Mouse (Mus musculus) forelimb bud, embryonic 11.5 days (tissue): ENCODE results near the gene Upk3bl.
"Not testable (repeated sequence)": the region's sequence is repeated elsewhere in the genome, so short reads cannot be mapped to it uniquely, and the experiment has no call there.

Experiments used
- DNase-seq: peaks from one replicate; pipeline ENCODE4 v3.0.0-alpha.2; 2012; ENCODE audit warnings: low read depth, low spot score

The Upk3bl gene

DNA sequence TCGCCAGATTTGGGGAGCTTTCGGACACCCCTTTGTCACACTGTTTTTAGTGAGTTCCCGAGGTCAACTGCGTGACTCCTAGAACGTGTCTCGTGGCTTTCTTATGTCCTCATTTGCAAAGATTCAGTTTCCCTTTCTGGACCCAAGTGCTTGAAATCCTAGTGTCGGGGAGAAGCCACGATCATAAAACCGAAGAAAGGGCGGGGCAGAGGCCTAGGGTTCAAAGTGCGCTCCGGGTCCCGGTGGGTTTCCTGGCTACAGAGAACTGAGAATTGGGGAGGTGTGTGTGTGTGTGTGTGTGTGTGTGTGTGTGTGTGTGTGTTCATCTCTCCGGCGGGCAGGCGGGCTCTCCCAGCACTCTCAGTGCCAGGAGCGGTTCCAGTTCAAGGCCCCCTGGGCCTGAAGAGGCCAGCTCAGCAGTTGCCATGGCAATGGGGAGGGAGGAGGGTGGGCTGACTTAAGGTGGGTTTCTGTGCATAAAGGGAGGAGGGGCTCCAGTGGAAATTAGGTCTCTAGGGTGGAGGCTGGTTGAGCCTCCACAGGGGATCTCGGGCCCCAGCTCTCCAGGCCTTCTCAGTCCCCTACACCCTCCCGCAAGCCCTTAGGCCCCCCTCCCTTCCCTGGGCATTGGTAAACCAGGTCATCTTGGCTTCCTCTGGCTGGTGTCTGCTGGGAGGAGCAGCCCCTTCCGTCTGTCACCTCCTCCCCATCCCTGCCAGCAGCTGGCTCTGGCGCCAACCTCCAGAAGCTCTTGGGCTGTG is 30.8 kb downstream of the Upk3bl start:
- no peak for DNase-seq

DNA sequence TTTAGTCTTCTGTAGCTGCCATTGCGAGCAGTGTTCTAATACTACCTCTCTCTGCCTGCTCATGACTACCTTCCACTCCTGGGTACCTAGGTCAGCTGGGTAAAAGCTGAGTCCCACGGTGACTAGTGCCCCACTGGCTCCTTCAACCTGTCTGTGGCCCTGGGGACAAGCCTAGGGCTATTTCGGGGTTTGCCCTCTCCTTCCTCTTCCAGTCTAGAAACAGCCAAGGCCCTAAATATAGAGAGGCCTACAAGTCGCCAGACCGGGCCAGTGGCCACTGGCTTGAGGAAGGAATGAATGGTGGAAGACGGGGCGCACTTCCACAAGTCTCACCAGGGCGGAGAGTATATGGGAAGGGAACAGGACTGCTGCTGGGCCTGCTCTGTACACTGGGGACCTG is 32.0 kb downstream of the Upk3bl start:
- DNase-seq: no peak

- DNase-seq: no peak
Observed at GRCm38 (mm10) chr5:136088821-136089575, 34.7 kb downstream of the Upk3bl start.

GRCm38 (mm10) chr5:136091927-136092326 is 37.6 kb downstream of the Upk3bl start:
- DNase-seq: no peak

- DNase-seq: no peak
Observed at GRCm38 (mm10) chr5:136094249-136095010, 40.1 kb downstream of the Upk3bl start.

GRCm38 (mm10) chr5:136095089-136095488 is 40.8 kb downstream of the Upk3bl start:
- DNase-seq: no peak

DNA sequence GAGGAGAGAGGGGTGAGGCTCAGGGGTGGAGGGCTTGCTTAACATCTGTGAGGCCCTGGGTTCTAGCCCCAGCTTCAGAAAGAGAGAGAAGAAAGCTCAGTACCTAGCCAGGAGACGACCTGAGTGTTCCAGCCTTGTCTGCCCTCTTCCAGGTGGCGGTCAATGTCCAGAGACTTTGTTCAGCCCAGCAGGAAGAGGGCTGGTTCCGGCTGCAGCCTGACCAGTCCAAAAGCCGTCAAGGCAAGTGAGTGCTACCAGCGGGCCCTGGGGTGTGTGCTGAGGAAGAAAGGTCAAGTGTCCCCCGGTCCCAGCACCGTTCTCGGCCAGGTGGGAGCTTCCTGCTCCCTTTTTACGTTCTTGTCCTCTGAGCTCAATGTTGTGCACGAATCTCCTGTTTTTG is 44.2 kb downstream of the Upk3bl start:
- no peak for DNase-seq

DNA sequence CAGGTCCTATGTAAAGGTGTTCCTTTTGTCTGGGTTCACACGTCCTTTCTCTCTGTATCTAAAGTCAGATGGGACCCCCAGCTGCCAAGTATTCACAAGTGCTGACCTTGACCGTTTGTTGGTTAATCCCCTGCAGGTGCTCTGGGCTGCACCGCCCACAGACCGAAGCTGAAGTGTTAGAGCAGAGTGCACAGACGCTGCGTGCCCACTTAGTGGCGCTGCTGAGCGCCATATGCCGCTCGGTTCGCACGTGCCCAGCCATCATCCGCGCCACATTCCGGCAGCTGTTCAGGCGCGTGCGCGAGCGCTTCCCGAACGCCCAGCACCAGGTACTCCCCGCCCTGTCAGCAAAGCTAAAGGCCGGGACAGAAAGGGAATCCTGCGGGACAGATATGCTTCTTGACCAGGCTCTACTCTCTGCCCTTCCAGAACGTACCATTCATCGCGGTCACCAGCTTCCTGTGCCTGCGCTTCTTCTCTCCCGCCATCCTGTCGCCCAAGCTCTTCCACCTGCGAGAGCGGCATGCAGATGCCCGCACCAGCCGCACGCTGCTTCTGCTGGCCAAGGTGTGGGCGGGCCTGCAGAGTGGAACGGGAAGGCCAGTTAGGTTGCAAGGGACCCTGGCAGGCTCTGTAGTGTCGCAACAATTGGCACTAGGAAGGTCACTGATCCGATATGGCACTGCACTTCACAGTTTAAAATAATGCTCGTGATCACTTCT is 48.0 kb downstream of the Upk3bl start:
- DNase-seq: peak; percentile 88

DNA sequence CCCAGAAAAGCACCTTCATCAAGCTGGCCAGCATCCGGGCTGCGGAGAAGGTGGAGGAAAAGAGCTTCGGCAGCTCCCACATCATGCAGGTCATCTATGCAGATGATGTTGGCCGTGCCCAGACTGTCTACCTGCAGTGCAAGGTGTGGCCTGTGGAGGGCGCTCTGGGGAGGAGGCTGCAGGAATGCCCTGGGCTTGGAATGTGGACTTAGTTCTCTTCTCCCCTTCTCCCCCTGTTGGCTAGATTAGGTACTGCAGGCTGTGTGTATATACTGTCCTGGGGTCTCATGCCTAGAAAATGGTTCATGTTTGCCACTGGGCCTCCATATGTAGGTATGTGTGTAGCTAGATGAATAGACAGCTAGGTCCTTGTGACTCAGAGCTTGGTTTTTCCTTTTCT is 50.2 kb downstream of the Upk3bl start:
- DNase-seq: peak; percentile 55

GRCm38 (mm10) chr5:136108486-136108885 is 54.2 kb downstream of the Upk3bl start:
- DNase-seq: no peak

GRCm38 (mm10) chr5:136109042-136109441 is 54.8 kb downstream of the Upk3bl start:
- no peak for DNase-seq

GRCm38 (mm10) chr5:136113546-136113945 is 59.3 kb downstream of the Upk3bl start:
- not testable (repeated sequence) for DNase-seq
